In genomic region chr11:88674075-88674474, GRCm38 (mm10) we compare ENCODE assay signal across 24 mouse cellular contexts. TPM values are rescaled to one million over a fixed set of nuclear protein-coding genes. Genes with fewer than 3 reads are reported as not detected.
DNase-seq lines count a peak whose midpoint lies in the region; ATAC-seq and TF ChIP-seq lines count a peak whose summit lies in the region.
"Had no signal": no experiment of that assay in that cellular context is flagged by ENCODE, and none has a peak within 500 bp of the region (broad histone marks: within the 10 kb centered on the region; RNA-seq: fewer than 3 reads in every experiment).

No protein-coding gene starts in this region.

- H3K9ac ChIP-seq in heart, embryonic 16.5 days (ENCODE audit: low read length): no peak overlapping the region
- H3K9ac ChIP-seq in liver, adult 2 months (ENCODE audit: low read depth, low read length): no peak overlapping the region
- H3K9ac ChIP-seq in liver, embryonic 12.5 days: no peak overlapping the region
- H3K9ac ChIP-seq: hindbrain, embryonic 13.5 days; lung, embryonic 14.5 days; midbrain, embryonic 13.5 days had no signal

- no peak overlapping the region for H3K4me2 ChIP-seq in heart, embryonic 16.5 days (ENCODE audit: low read depth, low read length)
- H3K4me2 ChIP-seq in liver, embryonic 12.5 days: no peak overlapping the region
- H3K4me2 ChIP-seq: hindbrain, embryonic 13.5 days; lung, embryonic 14.5 days; midbrain, embryonic 13.5 days had no signal

- peaks cover 37% of the 10 kb centered on the region for H3K4me1 ChIP-seq in heart, embryonic 16.5 days (ENCODE audit: control insufficient read depth, insufficient read depth, low read length)
- H3K4me1 ChIP-seq in liver, adult 2 months (ENCODE audit: control insufficient read depth, insufficient read depth, low read length): 0 out of 2 replicates have a peak, but pooled peaks cover 2% of the 10 kb centered on the region
- peaks cover 24% of the 10 kb centered on the region for H3K4me1 ChIP-seq in liver, embryonic 12.5 days

- H3K9me3 ChIP-seq in heart, embryonic 16.5 days (replicated peaks; ENCODE audit: control insufficient read depth, low read length): no peaks in the 10 kb centered on the region
- no peaks in the 10 kb centered on the region for H3K9me3 ChIP-seq in liver, embryonic 12.5 days (replicated peaks)
- H3K9me3 ChIP-seq: forebrain, embryonic 10.5 days; hindbrain, embryonic 13.5 days; midbrain, embryonic 13.5 days had no signal

- WGBS in heart, embryonic 16.5 days: 62% methylated on average over 9 of the region's 9 CpGs
- WGBS in liver, adult 2 months: 77% methylated on average over 9 of the region's 9 CpGs
- WGBS in liver, embryonic 12.5 days (ENCODE audit: insufficient replicate concordance): 61% methylated on average over 9 of the region's 9 CpGs

- intact Hi-C loops in heart, postnatal 25 days (cut with DNase I): no loop called here
- intact Hi-C loops in heart, postnatal 14 days (cut with DNase I): no loop called here

- ATAC-seq in heart, embryonic 16.5 days (replicated peaks; ENCODE audit: extremely low read depth, insufficient read depth, low FRiP score): no peak
- no peak for ATAC-seq in liver, embryonic 12.5 days
- ATAC-seq: activated CD4-positive, CD25-positive, alpha-beta regulatory T cell, adult 4 months; forebrain, embryonic 16.5 days; midbrain, embryonic 13.5 days had no signal

- no peaks in the 10 kb centered on the region for H3K27me3 ChIP-seq in heart, embryonic 16.5 days (ENCODE audit: control insufficient read depth, insufficient read depth, low read length)
- no peaks in the 10 kb centered on the region for H3K27me3 ChIP-seq in liver, adult 2 months (ENCODE audit: control insufficient read depth, insufficient read depth, low read length)
- H3K27me3 ChIP-seq in liver, embryonic 12.5 days (replicated peaks): no peaks in the 10 kb centered on the region
- H3K27me3 ChIP-seq: hindbrain, embryonic 13.5 days; midbrain, embryonic 13.5 days had no signal

- peaks cover 27% of the 10 kb centered on the region for H3K36me3 ChIP-seq in heart, embryonic 16.5 days (ENCODE audit: control insufficient read depth, insufficient read depth)
- 0 out of 2 replicates have a peak, but pooled peaks cover 2% of the 10 kb centered on the region for H3K36me3 ChIP-seq in liver, adult 2 months (ENCODE audit: control insufficient read depth, insufficient read depth, low read length)
- H3K36me3 ChIP-seq in liver, embryonic 12.5 days: peaks cover 51% of the 10 kb centered on the region

- H3K4me3 ChIP-seq in heart, embryonic 16.5 days (ENCODE audit: low read length): no peak overlapping the region
- no peak overlapping the region for H3K4me3 ChIP-seq in liver, adult 2 months (ENCODE audit: insufficient read depth, low read depth, low read length)
- H3K4me3 ChIP-seq in liver, embryonic 12.5 days: no peak overlapping the region
- H3K4me3 ChIP-seq: forebrain, embryonic 10.5 days; hindbrain, embryonic 13.5 days; left cerebral cortex, adult 2 months; midbrain, embryonic 13.5 days had no signal

- no peak for TF ChIP-seq CTCF in liver, adult 2 months (IDR thresholded peaks at IDR 0.05; ENCODE audit: low read depth, low read length)

- H3K27ac ChIP-seq in heart, embryonic 16.5 days (ENCODE audit: low read length): peak overlapping the region; percentile 21; the same call in 1 of the 2 replicates
- H3K27ac ChIP-seq in liver, adult 2 months (replicated peaks; ENCODE audit: insufficient read depth, low read depth, low read length): no peak overlapping the region
- no peak overlapping the region for H3K27ac ChIP-seq in liver, embryonic 12.5 days
- H3K27ac ChIP-seq: forebrain, embryonic 10.5 days; hindbrain, embryonic 13.5 days; left cerebral cortex, adult 2 months; midbrain, embryonic 13.5 days; stomach, postnatal 0 days had no signal

- H3K79me2 ChIP-seq in liver, adult 2 months (ENCODE audit: control insufficient read depth, insufficient read depth, low read length): 0 out of 2 replicates have a peak, but pooled peaks cover 4% of the 10 kb centered on the region

- DNase-seq in heart, adult 11 months: peak; percentile 94
- no peak for DNase-seq in heart, postnatal 25 days (ENCODE audit: low spot score)
- no peak for DNase-seq in heart, postnatal 14 days
- DNase-seq in liver, adult 2 months (ENCODE audit: extremely low read depth, low read depth, low spot score): peak; percentile 27
- DNase-seq in lung, postnatal 25 days (ENCODE audit: low spot score): peak; percentile 73
- no peak for DNase-seq in layer of hippocampus, postnatal 10 days (ENCODE audit: low spot score in 2 of 2)
- DNase-seq: adrenal gland, postnatal 10 days; cerebellum, adult 18-20 months; cerebellum, postnatal 14 days; gastrocnemius, postnatal 14 days; kidney, adult 8-10 months; layer of hippocampus, adult 9-11 months; lung, embryonic 14.5 days; thymus, adult 2 months; thymus, postnatal 4 days had no signal

- no peak for TF ChIP-seq POLR2A in liver, adult 2 months (IDR thresholded peaks at IDR 0.05; ENCODE audit: extremely low read depth, insufficient read depth, low read length)

RNA-seq across cellular contexts. Expression of gene Msi2, which starts 44.2 kb away (rescaled TPM):
- total RNA-seq in heart, postnatal 25 days (2021): 100 to 1,000 TPM; 191 to 211 TPM
- 20.3 and 20.6 TPM in 2 replicates for polyA plus RNA-seq in heart, embryonic 16.5 days (2015; fragmentation: Nextera tagmentation; extraction: Ambion mirVana)
- total RNA-seq in heart, postnatal 14 days (2021): 100 to 1,000 TPM; 196 to 206 TPM
- total RNA-seq in liver, adult 2 months (2014; rRNA removed): 10.8 and 14.9 TPM in 2 replicates
- 6.4 and 6.9 TPM in 2 replicates for polyA plus RNA-seq in liver, adult 2 months (2012; rRNA removed)
- polyA plus RNA-seq in liver, embryonic 12.5 days (2016; fragmentation: Nextera tagmentation; extraction: Ambion mirVana): 5.0 and 5.2 TPM in 2 replicates
- 10 to 100 TPM; 97.4 to 97.6 TPM for total RNA-seq in layer of hippocampus, postnatal 10 days (2021)

Comparison
In these comparisons a context has a peak if more than half of its experiments do, and no peak if none do; other contexts are left out.
1. DNase-seq: peak in heart, adult 11 months (single experiment), liver, adult 2 months (single experiment) and lung, postnatal 25 days (single experiment); none in heart, postnatal 25 days (single experiment), heart, postnatal 14 days (0 of 2) and layer of hippocampus, postnatal 10 days (0 of 2).